Mouse (Mus musculus) limb, embryonic 12.5 days (tissue): ENCODE results near the gene Adam22. TPM values are rescaled to one million over a fixed set of nuclear protein-coding genes. Genes with fewer than 3 reads are reported as not detected.
A peak's percentile ranks its signal among the peaks of the same experiment; 100 is the strongest.

Source experiments
- ATAC-seq: fragments of 200-750 bp; cut with Nextera tagmentation; 2 replicates; pipeline ENCODE4 v1.8.0; 2017; ENCODE audit warnings: low read depth, moderate TSS enrichment; ENCODE audit not compliant: insufficient number of reproducible peaks, insufficient read depth, low FRiP score, low TSS enrichment
- H3K27ac ChIP-seq: fragments of 300-500 bp; sonication (generic); 2 replicates; pipeline ENCODE4 v1.5.1; 2016; ENCODE audit warnings: mild to moderate bottlenecking, moderate library complexity
- H3K27me3 ChIP-seq: fragments of 300-500 bp; sonication (generic); 2 replicates; pipeline ENCODE4 v1.6.1; 2016; ENCODE audit warnings: mild to moderate bottlenecking, moderate library complexity
- H3K36me3 ChIP-seq: fragments of 300-500 bp; sonication (generic); 2 replicates; pipeline ENCODE4 v1.6.1; 2016; ENCODE audit warnings: mild to moderate bottlenecking, moderate library complexity
- H3K4me1 ChIP-seq: fragments of 300-500 bp; sonication (generic); replicated peaks from 2 replicates; pipeline ENCODE4 v1.6.1; 2016
- H3K4me2 ChIP-seq: fragments of 300-500 bp; sonication (generic); 2 replicates; pipeline ENCODE4 v1.6.1; 2016; ENCODE audit warnings: mild to moderate bottlenecking, moderate library complexity
- H3K4me3 ChIP-seq: fragments of 300-500 bp; sonication (generic); replicated peaks from 2 replicates; pipeline ENCODE4 v1.5.1; 2016; ENCODE audit warnings: mild to moderate bottlenecking
- H3K9ac ChIP-seq: fragments of 300-500 bp; sonication (generic); replicated peaks from 2 replicates; pipeline ENCODE4 v1.6.1; 2016; ENCODE audit warnings: mild to moderate bottlenecking, moderate library complexity
- H3K9me3 ChIP-seq: fragments of 300-500 bp; sonication (generic); 2 replicates; pipeline ENCODE4 v1.6.1; 2016; ENCODE audit warnings: mild to moderate bottlenecking, moderate library complexity
- WGBS: fragments of 180-500 bp; shearing (Covaris S2); methylation state at CpG from one replicate; pipeline ENCODE4 v1.1.7; 2016; 5-methylcytosine and 5-hydroxymethylcytosine counted together
- polyA plus RNA-seq: library from polyadenylated mRNA; unstranded; fragments of >200 nt; fragmentation: Nextera tagmentation; extraction: Ambion mirVana; gene quantifications from 2 replicates; pipeline ENCODE4 v1.2.1, GENCODE M21; 2016

Adam22 gene
- polyA plus RNA-seq, 1 experiment from 2014 or later = 15.5 TPM

- WGBS = 86% methylated on average over 3 of the region's 3 CpGs
- H3K4me1 ChIP-seq = no peaks in the 10 kb centered on the region
- no peak overlapping the region for H3K4me2 ChIP-seq
- H3K36me3 ChIP-seq = no peaks in the 10 kb centered on the region
- H3K27me3 ChIP-seq = no peaks in the 10 kb centered on the region
- H3K4me3 ChIP-seq = no peak overlapping the region
- no peak for ATAC-seq
- H3K27ac ChIP-seq = no peak overlapping the region
- no peaks in the 10 kb centered on the region for H3K9me3 ChIP-seq
- no peak overlapping the region for H3K9ac ChIP-seq
Observed at GRCm38 (mm10) chr5:8088147-8088546, 279.8 kb downstream of the Adam22 start.

- no peaks in the 10 kb centered on the region for H3K27me3 ChIP-seq
- H3K4me1 ChIP-seq = no peaks in the 10 kb centered on the region
- 87% methylated on average over 3 of the region's 3 CpGs for WGBS
- no peak overlapping the region for H3K27ac ChIP-seq
- H3K9me3 ChIP-seq = no peaks in the 10 kb centered on the region
- H3K9ac ChIP-seq = no peak overlapping the region
- no peak overlapping the region for H3K4me3 ChIP-seq
- no peak for ATAC-seq
- H3K36me3 ChIP-seq = no peaks in the 10 kb centered on the region
- no peak overlapping the region for H3K4me2 ChIP-seq
Observed at GRCm38 (mm10) chr5:8085661-8086060, 282.3 kb downstream of the Adam22 start.

GRCm38 (mm10) chr5:8082800-8083509, 285.0 kb downstream of the Adam22 start:
- Histone ChIP-seq H3K27ac (no peak overlapping the region), H3K4me1 (no peaks in the 10 kb centered on the region), H3K9ac (no peak overlapping the region), H3K4me2 (no peak overlapping the region), H3K27me3 (no peaks in the 10 kb centered on the region), H3K36me3 (no peaks in the 10 kb centered on the region), H3K4me3 (no peak overlapping the region), H3K9me3 (no peaks in the 10 kb centered on the region)
- WGBS = 72% methylated on average over 20 of the region's 20 CpGs
- ATAC-seq = no peak

GRCm38 (mm10) chr5:8077481-8077880, 290.5 kb downstream of the Adam22 start:
- H3K4me2 ChIP-seq = no peak overlapping the region
- H3K4me3 ChIP-seq = no peak overlapping the region
- no peaks in the 10 kb centered on the region for H3K9me3 ChIP-seq
- H3K27ac ChIP-seq = no peak overlapping the region
- no peaks in the 10 kb centered on the region for H3K4me1 ChIP-seq
- no peak overlapping the region for H3K9ac ChIP-seq
- no peaks in the 10 kb centered on the region for H3K27me3 ChIP-seq
- H3K36me3 ChIP-seq = peaks cover 13% of the 10 kb centered on the region; the same call in 1 of the 2 replicates
- ATAC-seq = no peak
- WGBS = 70% methylated on average over 8 of the region's 8 CpGs

GRCm38 (mm10) chr5:8073901-8074561, 293.9 kb downstream of the Adam22 start:
- ATAC-seq = no peak
- Histone ChIP-seq H3K9me3 (no peaks in the 10 kb centered on the region), H3K27ac (no peak overlapping the region), H3K27me3 (no peaks in the 10 kb centered on the region), H3K4me3 (no peak overlapping the region), H3K9ac (no peak overlapping the region), H3K36me3 (peaks cover 28% of the 10 kb centered on the region; the same call in 1 of the 2 replicates), H3K4me1 (no peaks in the 10 kb centered on the region), H3K4me2 (no peak overlapping the region)
- 86% methylated on average over 9 of the region's 9 CpGs for WGBS

- no peak overlapping the region for H3K4me3 ChIP-seq
- no peaks in the 10 kb centered on the region for H3K9me3 ChIP-seq
- H3K27ac ChIP-seq = no peak overlapping the region
- H3K4me2 ChIP-seq = no peak overlapping the region
- no peak overlapping the region for H3K9ac ChIP-seq
- ATAC-seq = no peak
- H3K36me3 ChIP-seq = peaks cover 33% of the 10 kb centered on the region; the same call in 1 of the 2 replicates
- H3K4me1 ChIP-seq = no peaks in the 10 kb centered on the region
- WGBS = 90% methylated on average over 9 of the region's 9 CpGs
- H3K27me3 ChIP-seq = no peaks in the 10 kb centered on the region
Observed at GRCm38 (mm10) chr5:8073406-8073805, 294.6 kb downstream of the Adam22 start.

GRCm38 (mm10) chr5:8063207-8063606, 304.8 kb downstream of the Adam22 start:
- H3K36me3 ChIP-seq = peaks cover 80% of the 10 kb centered on the region

GRCm38 (mm10) chr5:8062469-8062868, 305.5 kb downstream of the Adam22 start:
- Histone ChIP-seq H3K9me3 (no peaks in the 10 kb centered on the region), H3K27me3 (no peaks in the 10 kb centered on the region), H3K4me1 (peaks cover 2% of the 10 kb centered on the region; the same call in 1 of the 2 replicates), H3K36me3 (peaks cover 78% of the 10 kb centered on the region), H3K27ac (no peak overlapping the region), H3K4me2 (no peak overlapping the region), H3K4me3 (no peak overlapping the region), H3K9ac (no peak overlapping the region)
- ATAC-seq = no peak
- WGBS = 95% methylated on average over 2 of the region's 2 CpGs

More at GRCm38 (mm10) chr5:8063207-8063606, 304.8 kb downstream of the Adam22 start:
- no peak overlapping the region for H3K4me3 ChIP-seq
- no peak overlapping the region for H3K27ac ChIP-seq
- no peak for ATAC-seq
- no peak overlapping the region for H3K4me2 ChIP-seq
- H3K9ac ChIP-seq = no peak overlapping the region
- H3K9me3 ChIP-seq = no peaks in the 10 kb centered on the region
- no peaks in the 10 kb centered on the region for H3K4me1 ChIP-seq
- H3K27me3 ChIP-seq = no peaks in the 10 kb centered on the region
- WGBS = 76% methylated on average over 6 of the region's 6 CpGs

GRCm38 (mm10) chr5:8058056-8058455, 309.9 kb downstream of the Adam22 start:
- ATAC-seq = no peak
- Histone ChIP-seq H3K27me3 (no peaks in the 10 kb centered on the region), H3K27ac (no peak overlapping the region), H3K4me3 (no peak overlapping the region), H3K9ac (no peak overlapping the region), H3K4me1 (peaks cover 14% of the 10 kb centered on the region), H3K36me3 (peaks cover 34% of the 10 kb centered on the region), H3K9me3 (no peaks in the 10 kb centered on the region), H3K4me2 (no peak overlapping the region)
- WGBS = 88% methylated on average over 7 of the region's 7 CpGs

GRCm38 (mm10) chr5:8057018-8057323, 311.0 kb downstream of the Adam22 start:
- Histone ChIP-seq H3K4me3 (peak overlapping the region; percentile 76), H3K27ac (peak overlapping the region; percentile 7; the same call in 1 of the 2 replicates), H3K27me3 (no peaks in the 10 kb centered on the region), H3K9ac (peak overlapping the region; percentile 88), H3K36me3 (peaks cover 26% of the 10 kb centered on the region), H3K4me2 (peak overlapping the region; percentile 71), H3K4me1 (peaks cover 14% of the 10 kb centered on the region), H3K9me3 (no peaks in the 10 kb centered on the region)
- ATAC-seq = peak; percentile 40; the same call in 1 of the 2 replicates
- 34% methylated on average over 5 of the region's 5 CpGs for WGBS

- no peaks in the 10 kb centered on the region for H3K9me3 ChIP-seq
- ATAC-seq = peak; percentile 96
- peaks cover 14% of the 10 kb centered on the region for H3K4me1 ChIP-seq
- H3K27me3 ChIP-seq = no peaks in the 10 kb centered on the region
- peak overlapping the region; percentile 71 for H3K4me2 ChIP-seq
- peak overlapping the region; percentile 88 for H3K9ac ChIP-seq
- peaks cover 20% of the 10 kb centered on the region for H3K36me3 ChIP-seq
- peak overlapping the region; percentile 76 for H3K4me3 ChIP-seq
- H3K27ac ChIP-seq = peak overlapping the region; percentile 83
- WGBS = under 1% methylated on average over 60 of the region's 60 CpGs
Observed at GRCm38 (mm10) chr5:8056141-8057017, 311.6 kb downstream of the Adam22 start.
